Mouse (Mus musculus) kidney, postnatal 25 days (tissue): ENCODE measurements around the gene Insl6.

Source experiments
- DNase-seq, 2 experiments: peaks; one replicate each; pipeline ENCODE4 v3.0.0; 2021; ENCODE audit warnings: mixed read lengths in 2 of 2

Insl6 gene

GRCm38 (mm10) chr19:29354895-29355877 lies 30.0 kb upstream of the Insl6 start:
- peak; percentile 91 to 96 for DNase-seq

- DNase-seq, result no peak
These were observed 25.8 kb upstream of the Insl6 start for GRCm38 (mm10) chr19:29350991-29351390.

- DNase-seq, result no peak
These were observed 20.5 kb upstream of the Insl6 start for GRCm38 (mm10) chr19:29345636-29346035.

DNA sequence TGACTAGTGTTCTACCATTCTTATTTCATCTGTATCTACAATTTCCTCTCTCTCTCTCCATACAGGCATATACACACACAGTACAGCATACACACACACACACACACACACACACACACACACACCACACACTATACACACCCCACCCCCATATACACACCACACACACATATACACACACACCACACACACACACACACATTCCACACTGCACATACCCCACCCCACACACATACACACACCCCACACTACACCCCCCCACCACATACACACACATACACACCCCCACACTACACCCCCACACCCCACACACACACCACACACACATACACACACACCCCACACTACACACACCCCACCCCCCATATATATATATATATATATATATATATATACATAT lies 19.7 kb upstream of the Insl6 start:
- DNase-seq, result no peak

DNA sequence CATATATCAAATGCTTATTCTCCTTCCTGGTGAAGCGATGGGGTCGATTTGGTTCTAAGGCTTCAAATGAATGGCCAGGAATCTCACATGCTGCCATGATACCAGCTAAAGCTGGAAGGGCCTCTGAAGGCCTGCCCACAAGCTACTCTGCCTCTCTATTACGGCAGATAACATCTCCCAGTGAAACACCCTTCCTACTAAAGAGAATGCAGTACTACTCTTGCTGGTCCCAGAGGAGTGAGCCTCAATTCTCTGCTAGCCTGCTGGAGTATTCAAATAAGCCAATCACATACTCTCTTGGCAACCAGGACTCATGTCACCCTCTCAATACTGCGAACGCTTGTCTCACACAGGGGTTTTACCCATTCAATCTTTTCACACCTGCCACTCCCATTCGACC lies 17.1 kb upstream of the Insl6 start:
- no peak for DNase-seq

GRCm38 (mm10) chr19:29341029-29341428 lies 15.9 kb upstream of the Insl6 start:
- DNase-seq, result no peak

DNA sequence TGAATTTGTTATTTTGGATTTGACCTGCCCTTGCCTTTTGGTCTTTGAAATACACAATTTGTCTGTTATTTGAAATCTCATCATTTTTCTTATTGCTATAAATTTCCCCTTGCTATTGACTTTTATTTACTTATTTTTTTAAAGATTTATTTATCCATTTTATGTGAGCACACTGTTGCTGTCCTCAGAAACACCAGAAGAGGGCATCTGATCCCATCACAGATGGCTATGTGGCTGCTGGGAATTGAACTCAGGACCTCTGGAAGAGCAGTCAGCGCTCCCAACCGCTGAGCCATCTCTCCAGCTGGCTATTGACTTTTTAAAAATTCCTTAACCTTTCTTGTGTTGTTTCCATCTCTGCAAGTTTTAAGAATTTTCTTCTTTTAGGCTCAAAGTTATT lies 11.5 kb upstream of the Insl6 start:
- DNase-seq, result no peak

- peak; percentile 51 to 70 for DNase-seq
These were observed 9.1 kb upstream of the Insl6 start, which contains the start of gene Rln1 for GRCm38 (mm10) chr19:29334068-29334745. TSS of gene Rln1 (minus strand) at chr19:29334670.

- DNase-seq, result no peak
These were observed 1.8 kb upstream of the Insl6 start for GRCm38 (mm10) chr19:29326822-29327552.

DNA sequence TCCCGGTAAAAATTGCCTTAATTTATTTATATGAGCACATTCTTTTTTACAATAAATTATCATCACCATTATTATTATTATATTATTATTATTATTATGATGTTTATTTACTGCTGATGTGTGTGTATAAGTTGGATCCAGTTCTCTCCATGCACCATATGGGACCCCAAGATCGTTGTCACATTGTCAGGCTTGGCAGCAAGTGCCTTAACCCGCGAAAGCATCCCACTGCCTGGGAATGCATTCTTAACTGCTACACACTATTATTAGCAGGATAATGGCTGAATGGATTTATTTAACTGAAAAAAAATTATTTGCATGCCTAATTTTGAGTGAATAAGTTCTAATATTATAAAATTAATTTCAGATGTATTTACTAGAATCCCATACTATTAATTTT lies 1.2 kb upstream of the Insl6 start:
- DNase-seq, result no peak

GRCm38 (mm10) chr19:29325852-29326180 lies 660 bp upstream of the Insl6 start:
- no peak for DNase-seq

DNA sequence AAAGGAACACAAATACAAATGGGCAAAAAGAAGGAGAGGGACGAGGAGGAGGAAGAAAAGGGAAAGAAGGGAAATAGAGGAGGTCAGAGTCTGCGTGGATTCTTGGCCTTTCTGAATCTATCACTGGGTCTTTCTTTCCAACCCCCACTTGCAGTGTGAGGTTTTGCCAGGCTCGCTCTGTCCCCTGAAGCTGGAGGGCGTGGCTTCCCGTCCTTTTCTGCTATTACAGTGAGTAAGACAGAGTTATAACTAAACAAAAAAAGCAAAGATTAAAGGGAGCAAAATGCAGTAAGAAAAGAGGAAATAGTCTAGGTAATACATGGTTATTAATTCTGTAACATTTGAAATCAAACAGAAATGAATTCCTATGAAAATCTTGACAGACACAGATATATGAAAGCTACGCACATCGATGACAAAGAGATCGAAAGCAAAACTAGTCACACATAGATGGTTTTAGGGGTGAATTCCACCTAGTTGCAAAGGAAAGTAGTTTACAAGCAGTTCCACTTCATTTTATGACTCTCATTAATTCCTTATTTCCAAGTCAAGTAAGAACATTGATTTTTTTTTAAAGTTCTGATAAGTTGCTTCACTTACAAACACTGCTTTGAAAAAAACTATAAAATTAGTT lies 1.6 kb downstream of the Insl6 start:
- no peak for DNase-seq

DNA sequence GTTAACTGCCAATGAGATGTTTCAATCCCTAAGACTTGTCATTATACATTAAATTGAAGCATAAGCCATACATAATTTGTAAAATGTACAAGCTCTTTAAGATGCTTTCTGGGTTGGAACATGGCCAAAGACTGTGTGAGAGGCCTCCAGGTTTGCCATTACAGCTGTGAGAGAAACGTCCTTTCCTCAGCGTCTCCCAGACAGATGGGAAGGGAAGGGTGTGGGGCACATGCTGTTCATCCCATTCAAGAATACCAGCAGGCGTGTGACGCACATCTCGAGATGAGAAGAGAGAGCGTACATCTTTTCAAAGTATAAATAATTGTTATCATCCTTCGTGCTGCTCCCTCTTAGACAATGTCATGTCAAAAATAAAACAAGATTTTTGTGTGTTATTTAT lies 12.5 kb downstream of the Insl6 start:
- no peak for DNase-seq

GRCm38 (mm10) chr19:29311791-29312190 lies 13.4 kb downstream of the Insl6 start:
- DNase-seq, result no peak

GRCm38 (mm10) chr19:29308832-29309231 lies 16.3 kb downstream of the Insl6 start:
- DNase-seq, result no peak

DNA sequence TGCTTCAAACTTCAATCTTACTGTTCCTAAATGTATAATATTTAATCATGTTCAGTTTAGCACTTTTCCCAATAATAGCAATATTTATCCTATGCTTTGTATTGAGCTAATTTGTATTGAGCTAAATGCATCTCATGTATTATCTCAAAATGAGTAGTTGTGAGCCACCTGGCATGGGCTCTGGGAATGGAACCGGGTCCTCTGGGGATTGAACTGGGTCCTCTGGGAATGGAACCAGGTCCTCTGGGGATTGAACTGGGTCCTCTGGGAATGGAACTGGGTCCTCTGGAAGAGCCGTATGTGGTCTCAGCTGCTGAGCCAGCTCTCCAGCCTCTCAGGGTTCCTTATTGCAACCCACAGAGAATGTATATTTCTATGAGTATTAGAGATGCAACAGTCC lies 23.0 kb downstream of the Insl6 start:
- DNase-seq, result no peak

- no peak for DNase-seq
These were observed 24.2 kb downstream of the Insl6 start for GRCm38 (mm10) chr19:29300919-29301318.

DNA sequence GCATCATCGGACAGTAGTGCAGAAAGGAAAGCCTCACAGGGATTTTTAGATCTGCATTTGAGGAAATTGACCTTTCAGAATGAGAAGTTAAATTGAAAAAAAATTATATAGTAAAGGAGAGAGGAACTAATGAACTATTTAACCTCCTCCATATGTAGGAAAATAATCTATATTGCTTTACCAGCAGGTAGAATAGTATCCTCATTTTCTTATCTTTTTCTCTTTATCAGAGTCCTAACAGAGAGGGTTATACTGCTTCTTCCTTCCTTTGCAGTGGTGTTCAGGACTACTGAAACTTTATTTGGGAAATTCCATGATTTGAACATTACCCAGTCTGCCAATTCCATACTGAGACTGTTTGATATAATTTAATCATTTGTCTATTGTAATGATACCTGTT lies 27.8 kb downstream of the Insl6 start:
- no peak for DNase-seq

- no peak for DNase-seq
These were observed 29.0 kb downstream of the Insl6 start for GRCm38 (mm10) chr19:29296166-29296565.

GRCm38 (mm10) chr19:29294756-29295155 lies 30.4 kb downstream of the Insl6 start:
- no peak for DNase-seq

DNA sequence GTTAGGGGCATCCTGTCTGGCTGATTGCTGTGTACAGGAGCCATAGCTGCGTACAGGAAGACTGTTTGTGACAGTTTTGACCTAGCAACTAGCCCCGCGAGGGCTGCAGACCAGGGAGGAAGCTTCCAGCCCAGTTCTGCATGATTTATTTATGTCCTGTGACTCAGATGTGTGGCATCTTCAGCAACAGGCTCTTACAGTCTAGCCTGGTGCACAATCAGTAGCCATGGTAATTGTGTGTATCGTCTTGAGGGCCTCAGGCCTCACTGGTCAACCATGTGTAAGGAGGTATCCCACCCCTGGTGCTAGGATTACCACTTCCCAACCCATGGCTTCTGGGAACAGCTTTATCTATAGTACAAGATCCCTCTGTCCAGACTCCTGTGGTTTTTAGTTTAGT lies 32.6 kb downstream of the Insl6 start:
- DNase-seq, result no peak

GRCm38 (mm10) chr19:29291532-29291931 lies 33.6 kb downstream of the Insl6 start:
- no peak for DNase-seq

- DNase-seq, result no peak
These were observed 37.3 kb downstream of the Insl6 start for GRCm38 (mm10) chr19:29287863-29288262.
